Mouse (Mus musculus) forebrain, embryonic 11.5 days (tissue): ENCODE data around the gene Dvl1. TPM values are rescaled to one million over a fixed set of nuclear protein-coding genes. Genes with fewer than 3 reads are reported as not detected.
A peak's percentile ranks its signal among the peaks of the same experiment; 100 is the strongest.

Source experiments
- ATAC-seq: fragments of 200-750 bp; cut with Nextera tagmentation; replicated peaks from 2 replicates; pipeline ENCODE4 v1.8.0; 2017; ENCODE audit warnings: moderate TSS enrichment; ENCODE audit not compliant: low FRiP score
- DNase-seq: peaks from one replicate; pipeline ENCODE4 v3.0.0-alpha.2; 2017; ENCODE audit warnings: low spot score
- H3K27ac ChIP-seq: fragments of 300-500 bp; sonication (generic); 2 replicates; pipeline ENCODE4 v1.5.1; 2014; ENCODE audit warnings: low read depth, low read length
- H3K27me3 ChIP-seq: fragments of 300-500 bp; sonication (generic); 2 replicates; pipeline ENCODE4 v1.6.1; 2014; ENCODE audit warnings: mild to moderate bottlenecking, low read length, mixed read lengths; ENCODE audit not compliant: control insufficient read depth, insufficient read depth
- H3K36me3 ChIP-seq: fragments of 300-500 bp; sonication (generic); 2 replicates; pipeline ENCODE4 v1.6.1; 2014; ENCODE audit warnings: mild to moderate bottlenecking, low read length, moderate library complexity, mixed read lengths; ENCODE audit not compliant: control insufficient read depth, insufficient read depth
- H3K4me1 ChIP-seq: fragments of 300-500 bp; sonication (generic); replicated peaks from 2 replicates; pipeline ENCODE4 v1.6.1; 2014; ENCODE audit warnings: low read length, mixed read lengths; ENCODE audit not compliant: control insufficient read depth, insufficient read depth
- H3K4me2 ChIP-seq: fragments of 300-500 bp; sonication (generic); 2 replicates; pipeline ENCODE4 v1.6.1; 2014; ENCODE audit warnings: low read depth, mild to moderate bottlenecking, low read length, moderate library complexity, mixed read lengths; ENCODE audit not compliant: severe bottlenecking
- H3K4me3 ChIP-seq: fragments of 300-500 bp; sonication (generic); 2 replicates; pipeline ENCODE4 v1.5.1; 2014; ENCODE audit warnings: low read depth, low read length
- H3K9ac ChIP-seq: fragments of 300-500 bp; sonication (generic); 2 replicates; pipeline ENCODE4 v1.6.1; 2014; ENCODE audit warnings: low read length
- H3K9me3 ChIP-seq: fragments of 300-500 bp; sonication (generic); 2 replicates; pipeline ENCODE4 v1.6.1; 2016; ENCODE audit warnings: low read length, mixed read lengths; ENCODE audit not compliant: control insufficient read depth
- WGBS: fragments of 180-500 bp; shearing (Covaris S2); extraction: QIAGEN DNeasy Blood & Tissue Kit; methylation state at CpG from one replicate; pipeline ENCODE4 v1.1.7; 2014; 5-methylcytosine and 5-hydroxymethylcytosine counted together
- polyA plus RNA-seq: library from polyadenylated mRNA; unstranded; fragments of >200 nt; fragmentation: Nextera tagmentation; extraction: Ambion mirVana; gene quantifications from 2 replicates; pipeline ENCODE4 v1.2.1, GENCODE M21; 2014

The Dvl1 gene
- polyA plus RNA-seq, 1 experiment from 2014 or later, result 17.9 TPM

DNA sequence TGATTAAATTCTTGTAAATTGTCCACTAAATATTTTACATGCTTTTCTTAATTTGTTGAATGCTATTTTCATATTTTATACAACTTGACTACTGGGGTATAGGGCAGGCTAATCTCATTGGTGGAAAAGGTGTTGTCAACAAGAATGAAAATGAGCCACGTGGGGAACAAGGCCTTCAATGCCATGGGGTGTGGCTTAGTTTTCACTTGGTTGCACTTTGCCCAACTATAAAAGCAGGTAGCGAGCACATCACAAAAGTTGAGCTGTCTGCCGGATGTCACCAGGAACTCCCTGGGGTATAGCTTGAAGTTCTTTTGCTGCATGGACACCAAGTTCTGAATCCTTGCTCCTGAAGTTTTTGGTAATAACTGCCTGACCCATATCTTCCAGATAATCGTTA is 29.7 kb upstream of the Dvl1 start:
- ATAC-seq, result no peak
- WGBS, result 83% methylated on average over 4 of the region's 4 CpGs
- no peaks in the 10 kb centered on the region for H3K9me3 ChIP-seq

DNA sequence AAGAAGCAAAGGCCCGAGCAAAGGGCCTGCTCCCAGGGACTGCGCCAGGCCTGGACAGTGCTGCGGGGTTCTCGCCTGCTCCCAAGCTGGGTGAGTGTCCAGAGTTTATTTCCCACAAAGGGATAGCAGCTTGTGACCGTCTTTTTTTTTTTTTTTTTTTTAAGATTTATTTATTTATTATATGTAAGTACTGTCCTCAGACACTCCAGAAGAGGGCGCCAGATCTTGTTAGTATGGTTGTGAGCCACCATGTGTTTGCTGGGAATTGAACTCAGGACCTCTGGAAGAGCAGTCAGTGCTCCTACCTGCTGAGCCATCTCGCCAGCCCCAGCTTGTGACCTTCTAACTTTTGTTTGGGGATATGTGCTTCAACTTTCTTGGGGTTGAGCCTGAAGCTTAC is 26.2 kb upstream of the Dvl1 start:
- Histone ChIP-seq H3K9ac (no peak overlapping the region), H3K36me3 (peaks cover 43% of the 10 kb centered on the region), H3K4me2 (no peak overlapping the region), H3K4me1 (no peaks in the 10 kb centered on the region), H3K4me3 (no peak overlapping the region), H3K27me3 (no peaks in the 10 kb centered on the region), H3K9me3 (no peaks in the 10 kb centered on the region), H3K27ac (no peak overlapping the region)
- DNase-seq (no peak), ATAC-seq (no peak)
- WGBS, result 87% methylated on average over 7 of the region's 7 CpGs

More for the DNA sequence above, 29.7 kb upstream of the Dvl1 start:
- Histone ChIP-seq H3K36me3 (peaks cover 22% of the 10 kb centered on the region), H3K4me1 (peaks cover 7% of the 10 kb centered on the region), H3K4me2 (no peak overlapping the region), H3K9ac (no peak overlapping the region), H3K4me3 (no peak overlapping the region), H3K27me3 (no peaks in the 10 kb centered on the region), H3K27ac (no peak overlapping the region)
- no peak for DNase-seq

DNA sequence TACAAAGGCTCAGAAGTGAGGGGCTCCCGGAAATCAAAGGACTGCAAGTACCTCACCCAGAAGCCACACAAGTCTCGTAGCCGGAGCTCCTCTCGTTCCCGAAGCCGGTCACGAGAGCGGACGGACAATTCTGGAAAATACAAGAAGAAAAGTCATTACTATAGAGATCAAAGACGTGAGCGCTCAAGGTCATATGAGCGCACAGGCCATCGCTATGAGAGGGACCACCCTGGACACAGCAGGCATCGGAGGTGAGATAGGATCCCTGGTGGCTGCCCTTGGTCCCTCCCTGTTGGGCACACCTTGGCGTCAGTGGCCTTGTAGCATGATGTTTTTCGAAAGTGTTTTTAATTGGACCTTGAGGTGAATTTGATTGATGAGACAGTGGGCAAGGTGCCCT is 23.8 kb upstream of the Dvl1 start:
- no peak for DNase-seq
- Histone ChIP-seq H3K4me1 (no peaks in the 10 kb centered on the region), H3K27ac (no peak overlapping the region), H3K27me3 (no peaks in the 10 kb centered on the region), H3K4me3 (no peak overlapping the region), H3K9me3 (no peaks in the 10 kb centered on the region), H3K36me3 (peaks cover 37% of the 10 kb centered on the region), H3K9ac (no peak overlapping the region), H3K4me2 (no peak overlapping the region)
- 96% methylated on average over 16 of the region's 16 CpGs for WGBS
- ATAC-seq, result no peak

DNA sequence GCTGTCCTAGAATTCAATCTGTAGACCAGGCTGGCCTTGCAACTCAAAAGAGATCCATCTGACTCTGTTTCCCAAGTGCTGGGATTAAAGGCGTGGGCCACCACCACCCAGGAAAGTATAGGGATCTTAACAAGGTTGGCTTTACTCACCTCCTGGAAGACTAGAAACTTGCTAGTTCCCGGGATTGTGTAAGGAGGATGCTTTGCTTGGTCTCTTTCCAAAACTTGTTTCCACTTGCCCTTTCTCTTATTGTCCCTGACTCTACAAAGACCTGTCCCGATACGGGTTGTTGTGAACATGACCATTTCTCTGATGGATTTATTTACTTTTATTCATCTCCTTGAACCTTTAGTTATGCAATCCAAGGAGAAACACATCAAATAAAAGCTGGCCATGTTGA is 17.3 kb upstream of the Dvl1 start:
- WGBS, result 95% methylated on average over 4 of the region's 4 CpGs
- no peak overlapping the region for H3K9ac ChIP-seq
- H3K27me3 ChIP-seq, result no peaks in the 10 kb centered on the region
- peaks cover 12% of the 10 kb centered on the region for H3K4me1 ChIP-seq
- no peaks in the 10 kb centered on the region for H3K9me3 ChIP-seq
- ATAC-seq (no peak), DNase-seq (no peak)
- no peak overlapping the region for H3K4me3 ChIP-seq
- H3K36me3 ChIP-seq, result peaks cover 11% of the 10 kb centered on the region; the same call in 1 of the 2 replicates
- H3K27ac ChIP-seq, result no peak overlapping the region
- no peak overlapping the region for H3K4me2 ChIP-seq

DNA sequence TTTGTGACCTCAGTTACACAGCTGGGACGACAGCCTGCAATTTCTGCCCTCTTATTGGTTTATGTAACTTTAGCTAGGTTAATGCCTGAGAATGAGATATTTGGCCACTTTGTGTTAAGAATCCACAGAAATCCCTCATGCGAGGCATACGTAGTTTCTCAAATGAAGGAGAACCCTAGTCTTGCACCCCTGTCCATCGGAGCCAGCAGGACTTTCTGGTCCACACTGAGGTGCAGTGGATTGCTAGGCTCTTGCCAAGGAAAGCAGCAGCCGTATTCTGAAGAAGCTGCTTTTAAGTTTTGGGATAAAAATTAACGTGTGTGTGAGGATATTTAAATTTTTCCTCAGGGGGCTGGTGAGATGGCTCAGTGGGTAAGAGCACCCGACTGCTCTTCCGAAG is 16.6 kb upstream of the Dvl1 start:
- Histone ChIP-seq H3K4me1 (peaks cover 12% of the 10 kb centered on the region), H3K27me3 (no peaks in the 10 kb centered on the region), H3K9me3 (no peaks in the 10 kb centered on the region), H3K9ac (no peak overlapping the region; the same call in 1 of the 2 replicates), H3K4me3 (peak overlapping the region; percentile 87), H3K27ac (peak overlapping the region; percentile 79; the same call in 1 of the 2 replicates), H3K36me3 (peaks cover 4% of the 10 kb centered on the region; the same call in 1 of the 2 replicates), H3K4me2 (peak overlapping the region; percentile 97; the same call in 1 of the 2 replicates)
- ATAC-seq, result no peak
- no peak for DNase-seq
- WGBS, result 57% methylated on average over 8 of the region's 8 CpGs

DNA sequence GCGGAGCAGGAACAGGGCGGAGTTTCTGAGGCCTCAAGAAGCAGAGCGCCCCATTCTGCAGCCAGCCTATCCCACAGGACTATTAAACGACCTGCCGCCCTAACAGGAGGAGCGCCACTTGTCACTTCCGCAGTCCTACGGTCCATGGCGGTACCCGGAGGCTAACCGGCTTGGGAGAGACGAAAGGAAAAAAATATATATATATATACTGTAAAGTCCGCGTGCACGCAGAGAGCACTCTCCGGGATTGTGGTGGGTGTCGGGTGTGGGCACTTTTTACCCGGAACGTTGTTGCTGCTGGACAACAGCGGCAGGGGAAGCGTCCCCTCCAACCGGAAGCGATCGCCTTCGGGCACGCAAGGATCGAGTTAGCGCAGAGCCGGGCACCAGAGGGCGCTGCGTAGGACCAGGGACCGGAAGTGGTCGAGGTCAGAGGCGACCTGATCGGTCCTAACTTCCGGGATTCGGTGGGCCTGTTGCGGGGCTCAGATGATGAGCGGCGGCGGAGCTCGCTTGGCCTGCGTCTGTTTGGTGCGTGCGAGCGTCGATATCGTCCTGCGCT is 15.9 kb upstream of the Dvl1 start, which contains the start of gene Aurkaip1:
Aurkaip1 (plus strand) TSS at position 68 of the 562 bp plus-strand sequence.
- ATAC-seq, result peak; percentile 94
- H3K27me3 ChIP-seq, result no peaks in the 10 kb centered on the region
- H3K4me1 ChIP-seq, result peaks cover 12% of the 10 kb centered on the region
- H3K27ac ChIP-seq, result peak within 1 kb of the TSS; percentile 79
- peak within 1 kb of the TSS; percentile 97 for H3K4me2 ChIP-seq
- peak within 1 kb of the TSS; percentile 88 for H3K9ac ChIP-seq
- H3K9me3 ChIP-seq, result no peaks in the 10 kb centered on the region
- H3K4me3 ChIP-seq, result peak within 1 kb of the TSS; percentile 87
- peak; percentile 98 for DNase-seq
- whole genome bisulfite sequencing, result under 1% methylated on average over 49 of the region's 49 CpGs
- H3K36me3 ChIP-seq, result peaks cover 4% of the 10 kb centered on the region; the same call in 1 of the 2 replicates

DNA sequence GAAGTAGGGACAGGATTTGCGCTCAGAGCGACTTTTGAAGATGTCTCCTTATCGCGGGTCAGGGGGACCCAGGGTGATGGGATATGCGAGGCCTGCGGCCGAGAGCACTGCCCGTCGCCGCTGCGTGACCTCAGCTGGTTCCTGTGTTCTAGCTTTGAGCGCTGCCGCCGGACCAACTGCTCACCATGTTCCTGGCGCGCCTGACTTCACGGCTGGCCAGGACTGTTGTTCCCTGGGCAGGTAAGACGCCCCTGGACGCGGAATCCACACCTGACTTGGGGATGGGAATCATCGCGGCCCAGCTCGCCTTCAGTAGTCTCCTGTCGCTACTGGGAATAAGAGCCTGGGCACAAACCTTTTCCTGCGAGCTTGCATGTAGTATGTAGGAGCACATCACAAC is 15.4 kb upstream of the Dvl1 start:
- Histone ChIP-seq H3K27me3 (no peaks in the 10 kb centered on the region), H3K9ac (peak overlapping the region; percentile 88), H3K36me3 (peaks cover 2% of the 10 kb centered on the region; the same call in 1 of the 2 replicates), H3K27ac (peak overlapping the region; percentile 79), H3K4me2 (peak overlapping the region; percentile 97), H3K9me3 (no peaks in the 10 kb centered on the region), H3K4me3 (peak overlapping the region; percentile 87), H3K4me1 (peaks cover 12% of the 10 kb centered on the region)
- DNase-seq, result peak; percentile 67
- WGBS, result 1% methylated on average over 25 of the region's 25 CpGs
- no peak for ATAC-seq

DNA sequence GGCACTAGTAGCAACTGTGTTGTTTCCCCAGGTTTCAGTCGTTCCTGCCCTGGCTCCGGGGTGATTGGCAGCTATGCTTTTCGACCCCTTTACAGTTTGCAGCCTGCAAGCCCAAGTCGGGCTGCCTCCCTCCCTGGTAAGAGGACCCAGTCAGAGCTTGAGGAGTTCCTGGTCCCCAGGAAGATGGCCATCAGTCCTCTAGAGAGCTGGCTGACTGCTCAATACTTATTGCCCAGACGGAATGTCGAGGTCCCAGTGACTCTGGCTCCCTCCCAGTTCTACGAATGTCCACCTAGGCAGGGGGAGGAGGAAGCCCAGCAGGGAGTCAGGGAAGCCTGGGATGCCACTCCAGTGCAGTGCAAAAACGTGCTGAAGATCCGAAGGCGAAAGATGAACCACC is 14.9 kb upstream of the Dvl1 start:
- Histone ChIP-seq H3K27ac (no peak overlapping the region), H3K4me1 (peaks cover 12% of the 10 kb centered on the region), H3K9ac (peak overlapping the region; percentile 88), H3K4me2 (peak overlapping the region; percentile 97), H3K36me3 (no peaks in the 10 kb centered on the region; the same call in 1 of the 2 replicates), H3K4me3 (peak overlapping the region; percentile 87), H3K27me3 (no peaks in the 10 kb centered on the region), H3K9me3 (no peaks in the 10 kb centered on the region)
- DNase-seq (no peak), ATAC-seq (no peak)
- WGBS, result 56% methylated on average over 10 of the region's 10 CpGs

DNA sequence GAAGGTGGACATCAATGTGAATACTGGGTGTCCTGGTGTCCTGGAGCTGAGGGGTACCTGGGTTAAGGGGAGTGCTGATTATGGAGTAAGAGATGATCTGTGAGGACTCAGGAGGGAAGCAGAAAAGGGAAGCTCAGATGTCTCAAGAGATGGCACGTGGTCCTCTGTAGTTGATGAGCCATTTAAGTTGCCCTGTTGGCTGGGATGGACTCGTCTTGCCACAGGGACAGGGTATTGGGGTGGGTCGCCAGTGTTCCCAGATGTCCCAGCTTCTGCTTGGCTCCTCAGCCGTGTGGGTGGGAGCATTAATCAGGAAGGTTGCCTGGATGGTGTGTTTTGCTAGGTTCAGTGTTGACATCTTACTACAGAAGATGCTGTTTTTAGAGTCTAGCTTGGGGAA is 14.0 kb upstream of the Dvl1 start:
- ATAC-seq (no peak), DNase-seq (no peak)
- no peak overlapping the region for H3K4me2 ChIP-seq
- no peaks in the 10 kb centered on the region for H3K27me3 ChIP-seq
- no peak overlapping the region for H3K27ac ChIP-seq
- H3K4me1 ChIP-seq, result peaks cover 12% of the 10 kb centered on the region
- WGBS, result 83% methylated on average over 4 of the region's 4 CpGs
- H3K9ac ChIP-seq, result no peak overlapping the region
- no peaks in the 10 kb centered on the region; the same call in 1 of the 2 replicates for H3K36me3 ChIP-seq
- H3K4me3 ChIP-seq, result no peak overlapping the region
- no peaks in the 10 kb centered on the region for H3K9me3 ChIP-seq
